Mouse (Mus musculus): ENCODE data around the gene Mymk. TPM values are rescaled to one million over a fixed set of nuclear protein-coding genes. Genes with fewer than 3 reads are reported as not detected.

Gene Mymk
- polyA plus RNA-seq, 1 experiment = 0.81 TPM

DNA sequence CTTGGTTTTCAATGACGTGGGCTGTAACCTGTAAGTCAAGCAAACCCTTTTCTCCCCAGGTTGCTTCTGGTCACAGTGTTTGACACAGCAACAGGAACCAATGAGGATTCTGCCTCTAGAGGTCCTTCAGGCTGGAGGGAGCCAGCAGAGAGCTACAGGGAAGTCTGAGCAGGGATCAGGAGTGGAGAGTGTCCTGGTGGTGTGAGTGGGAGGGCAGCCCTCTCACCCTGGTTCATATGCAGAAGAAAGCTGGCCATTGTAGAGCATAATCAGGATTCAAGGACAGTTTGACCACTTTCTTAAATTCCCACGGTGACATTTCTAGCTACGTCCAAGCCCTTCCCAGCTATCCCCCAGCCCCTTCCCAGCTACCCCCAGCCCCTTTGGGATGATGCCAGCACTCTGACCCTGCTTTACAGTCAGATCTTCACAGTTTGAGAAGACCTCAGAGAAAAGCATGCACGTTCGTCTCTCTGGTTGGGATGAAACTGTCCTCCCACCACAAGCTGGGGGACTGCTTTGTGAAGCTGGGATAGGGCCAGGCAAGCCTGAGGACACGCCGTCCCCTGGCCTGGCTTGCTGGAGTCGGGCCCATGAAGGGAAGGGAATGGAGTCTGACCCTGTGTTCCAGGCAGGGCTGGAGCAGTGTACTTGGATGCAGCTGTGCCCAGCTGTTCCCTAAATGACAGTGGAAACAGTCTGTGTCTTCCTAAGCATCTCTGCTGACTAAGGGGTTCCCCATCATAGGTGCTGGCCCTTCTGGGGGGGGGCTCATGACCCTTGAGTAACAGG lies 25.8 kb downstream of the Mymk start:
- Histone ChIP-seq H3K27ac (ENCODE audit: control insufficient read depth, insufficient read depth, low read length) (no peak overlapping the region), H3K4me3 (ENCODE audit: control insufficient read depth, insufficient read depth, low read length) (no peak overlapping the region), H3K4me1 (replicated peaks; ENCODE audit: control insufficient read depth, insufficient read depth, low read length) (no peaks in the 10 kb centered on the region), H3K27me3 (ENCODE audit: control insufficient read depth, insufficient read depth, low read length) (no peaks in the 10 kb centered on the region), H3K36me3 (ENCODE audit: control insufficient read depth, insufficient read depth, low read length) (no peaks in the 10 kb centered on the region)
- DNase-seq = no peak
- TF ChIP-seq CTCF (IDR thresholded peaks at IDR 0.05; ENCODE audit: borderline replicate concordance, control insufficient read depth, extremely low read depth, insufficient read depth, low read length, poor library complexity) = no peak
- WGBS = 79% methylated on average over 8 of the region's 8 CpGs

GRCm38 (mm10) chr2:27044641-27045040 lies 27.3 kb downstream of the Mymk start:
- TF ChIP-seq POLR2A (IDR thresholded peaks at IDR 0.05; ENCODE audit: control insufficient read depth, extremely low read depth, insufficient read depth, low read length, poor library complexity) (no peak), CTCF (IDR thresholded peaks at IDR 0.05; ENCODE audit: borderline replicate concordance, control insufficient read depth, extremely low read depth, insufficient read depth, low read length, poor library complexity) (no peak)
- no peak overlapping the region for H3K4me3 ChIP-seq (ENCODE audit: control insufficient read depth, insufficient read depth, low read length)
- H3K27me3 ChIP-seq (ENCODE audit: control insufficient read depth, insufficient read depth, low read length) = no peaks in the 10 kb centered on the region
- DNase-seq = no peak
- H3K36me3 ChIP-seq (ENCODE audit: control insufficient read depth, insufficient read depth, low read length) = no peaks in the 10 kb centered on the region
- H3K27ac ChIP-seq (ENCODE audit: control insufficient read depth, insufficient read depth, low read length) = no peak overlapping the region
- no peaks in the 10 kb centered on the region for H3K4me1 ChIP-seq (replicated peaks; ENCODE audit: control insufficient read depth, insufficient read depth, low read length)
- WGBS = 87% methylated on average over 3 of the region's 3 CpGs

GRCm38 (mm10) chr2:27044166-27044565 lies 27.8 kb downstream of the Mymk start:
- H3K27me3 ChIP-seq (ENCODE audit: control insufficient read depth, insufficient read depth, low read length) = no peaks in the 10 kb centered on the region
- DNase-seq = no peak
- no peak for TF ChIP-seq CTCF (IDR thresholded peaks at IDR 0.05; ENCODE audit: borderline replicate concordance, control insufficient read depth, extremely low read depth, insufficient read depth, low read length, poor library complexity)
- no peak for TF ChIP-seq POLR2A (IDR thresholded peaks at IDR 0.05; ENCODE audit: control insufficient read depth, extremely low read depth, insufficient read depth, low read length, poor library complexity)
- H3K4me1 ChIP-seq (replicated peaks; ENCODE audit: control insufficient read depth, insufficient read depth, low read length) = no peaks in the 10 kb centered on the region
- no peak overlapping the region for H3K27ac ChIP-seq (ENCODE audit: control insufficient read depth, insufficient read depth, low read length)
- 99% methylated on average over 4 of the region's 4 CpGs for WGBS
- H3K4me3 ChIP-seq (ENCODE audit: control insufficient read depth, insufficient read depth, low read length) = no peak overlapping the region
- H3K36me3 ChIP-seq (ENCODE audit: control insufficient read depth, insufficient read depth, low read length) = no peaks in the 10 kb centered on the region

DNA sequence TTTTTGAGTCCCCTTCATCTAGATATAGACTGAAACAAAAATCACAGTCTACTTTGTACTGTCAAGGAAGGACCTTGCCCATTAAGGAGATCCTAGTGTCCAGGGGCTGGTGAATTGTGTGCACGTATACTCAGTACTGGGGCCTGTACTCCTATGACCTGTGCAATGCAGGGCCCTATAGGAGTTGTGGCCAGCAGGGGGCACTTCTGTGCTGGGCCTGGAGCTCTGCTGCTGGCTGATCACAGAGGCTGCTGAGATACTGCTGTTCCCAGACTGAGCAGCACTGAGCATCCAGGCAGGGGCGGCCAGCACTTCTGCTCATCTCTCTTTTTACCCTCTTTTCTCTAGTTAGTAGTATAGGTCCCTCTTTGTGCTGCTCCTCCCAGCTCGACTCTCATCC lies 28.5 kb downstream of the Mymk start:
- no peak overlapping the region for H3K4me3 ChIP-seq (ENCODE audit: control insufficient read depth, insufficient read depth, low read length)
- H3K36me3 ChIP-seq (ENCODE audit: control insufficient read depth, insufficient read depth, low read length) = no peaks in the 10 kb centered on the region
- no peak overlapping the region for H3K27ac ChIP-seq (ENCODE audit: control insufficient read depth, insufficient read depth, low read length)
- DNase-seq = peak; percentile 88
- H3K27me3 ChIP-seq (ENCODE audit: control insufficient read depth, insufficient read depth, low read length) = no peaks in the 10 kb centered on the region
- H3K4me1 ChIP-seq (replicated peaks; ENCODE audit: control insufficient read depth, insufficient read depth, low read length) = no peaks in the 10 kb centered on the region
- WGBS = 52% methylated on average over 3 of the region's 3 CpGs
- TF ChIP-seq POLR2A (IDR thresholded peaks at IDR 0.05; ENCODE audit: control insufficient read depth, extremely low read depth, insufficient read depth, low read length, poor library complexity) = no peak
- TF ChIP-seq CTCF (IDR thresholded peaks at IDR 0.05; ENCODE audit: borderline replicate concordance, control insufficient read depth, extremely low read depth, insufficient read depth, low read length, poor library complexity) = peak; percentile 92

- TF ChIP-seq CTCF (IDR thresholded peaks at IDR 0.05; ENCODE audit: borderline replicate concordance, control insufficient read depth, extremely low read depth, insufficient read depth, low read length, poor library complexity) (no peak), POLR2A (IDR thresholded peaks at IDR 0.05; ENCODE audit: control insufficient read depth, extremely low read depth, insufficient read depth, low read length, poor library complexity) (no peak)
- Histone ChIP-seq H3K4me1 (replicated peaks; ENCODE audit: control insufficient read depth, insufficient read depth, low read length) (no peaks in the 10 kb centered on the region), H3K27ac (ENCODE audit: control insufficient read depth, insufficient read depth, low read length) (no peak overlapping the region), H3K4me3 (ENCODE audit: control insufficient read depth, insufficient read depth, low read length) (no peak overlapping the region), H3K27me3 (ENCODE audit: control insufficient read depth, insufficient read depth, low read length) (no peaks in the 10 kb centered on the region), H3K36me3 (ENCODE audit: control insufficient read depth, insufficient read depth, low read length) (no peaks in the 10 kb centered on the region)
- 74% methylated on average over 8 of the region's 8 CpGs for WGBS
- DNase-seq = no peak
These were observed 29.7 kb downstream of the Mymk start for GRCm38 (mm10) chr2:27042131-27042844.

DNA sequence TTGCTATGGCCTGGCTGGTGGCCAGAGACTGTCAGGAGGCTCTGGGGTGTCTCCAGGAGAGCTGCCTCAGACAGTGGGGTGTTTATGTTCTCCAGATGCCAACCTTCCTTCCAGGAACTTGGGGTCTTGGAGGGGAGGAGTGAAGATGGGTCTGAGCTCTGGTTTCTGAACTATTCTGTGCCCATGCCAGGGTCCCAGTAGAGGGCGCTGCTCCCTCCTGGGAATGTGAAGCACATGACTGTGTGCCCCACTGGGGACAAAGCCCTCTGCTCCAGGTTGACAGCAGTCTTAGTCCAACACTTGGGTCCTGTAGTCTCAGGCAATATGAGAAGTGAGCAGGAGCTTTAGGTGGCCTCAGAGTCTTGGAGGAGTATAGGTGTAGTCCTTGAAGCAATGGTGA lies 32.7 kb downstream of the Mymk start:
- H3K27ac ChIP-seq (ENCODE audit: control insufficient read depth, insufficient read depth, low read length) = no peak overlapping the region
- DNase-seq = peak; percentile 31
- TF ChIP-seq CTCF (IDR thresholded peaks at IDR 0.05; ENCODE audit: borderline replicate concordance, control insufficient read depth, extremely low read depth, insufficient read depth, low read length, poor library complexity) (0 out of 2 replicates have a peak, but pooled peaks have one; percentile 32), POLR2A (IDR thresholded peaks at IDR 0.05; ENCODE audit: control insufficient read depth, extremely low read depth, insufficient read depth, low read length, poor library complexity) (no peak)
- no peaks in the 10 kb centered on the region for H3K36me3 ChIP-seq (ENCODE audit: control insufficient read depth, insufficient read depth, low read length)
- H3K4me3 ChIP-seq (ENCODE audit: control insufficient read depth, insufficient read depth, low read length) = no peak overlapping the region
- H3K4me1 ChIP-seq (replicated peaks; ENCODE audit: control insufficient read depth, insufficient read depth, low read length) = no peaks in the 10 kb centered on the region
- H3K27me3 ChIP-seq (ENCODE audit: control insufficient read depth, insufficient read depth, low read length) = no peaks in the 10 kb centered on the region
- 13% methylated on average over 1 of the region's 1 CpGs for WGBS
